Comparison of ENCODE assay signal across 9 mouse cellular contexts in genomic region chr11:113617132-113617911, GRCm38 (mm10). TPM values are rescaled to one million over a fixed set of nuclear protein-coding genes. Genes with fewer than 3 reads are reported as not detected.
DNase-seq lines count a peak whose midpoint lies in the region; ATAC-seq lines count a peak whose summit lies in the region.
"Had no signal": no experiment of that assay in that cellular context is flagged by ENCODE, and none has a peak within 500 bp of the region (broad histone marks: within the 10 kb centered on the region; RNA-seq: fewer than 3 reads in every experiment).

No protein-coding gene starts in this region.

- 34% methylated on average over 14 of the region's 14 CpGs for WGBS in hindbrain, embryonic 10.5 days
- WGBS in hindbrain, embryonic 13.5 days, result 45% methylated on average over 14 of the region's 14 CpGs

- peak overlapping the region; percentile 65; the same call in 1 of the 2 replicates for H3K4me3 ChIP-seq in hindbrain, embryonic 10.5 days
- no peak overlapping the region for H3K4me3 ChIP-seq in hindbrain, embryonic 13.5 days
- H3K4me3 ChIP-seq: embryonic facial prominence, embryonic 15.5 days had no signal

- H3K27me3 ChIP-seq in hindbrain, embryonic 10.5 days (ENCODE audit: insufficient read depth, poor library complexity, severe bottlenecking), result peaks cover 56% of the 10 kb centered on the region
- peaks cover 17% of the 10 kb centered on the region; the same call in 1 of the 2 replicates for H3K27me3 ChIP-seq in hindbrain, embryonic 13.5 days

- H3K4me2 ChIP-seq in hindbrain, embryonic 13.5 days, result no peak overlapping the region

- peaks cover 75% of the 10 kb centered on the region for H3K4me1 ChIP-seq in hindbrain, embryonic 10.5 days (replicated peaks)
- peaks cover 44% of the 10 kb centered on the region for H3K4me1 ChIP-seq in hindbrain, embryonic 13.5 days (replicated peaks)

- H3K27ac ChIP-seq in hindbrain, embryonic 10.5 days, result peak overlapping the region; percentile 82
- no peak overlapping the region for H3K27ac ChIP-seq in hindbrain, embryonic 13.5 days
- H3K27ac ChIP-seq: embryonic facial prominence, embryonic 15.5 days had no signal

- H3K9ac ChIP-seq in hindbrain, embryonic 13.5 days, result no peak overlapping the region
- H3K9ac ChIP-seq: embryonic facial prominence, embryonic 15.5 days had no signal

- ATAC-seq in hindbrain, embryonic 13.5 days (ENCODE audit: low FRiP score), result no peak
- ATAC-seq in inflammation-experienced regulatory T-cells, adult 6 months, result peak; percentile 50

- peak; percentile 67 for DNase-seq in hindbrain, embryonic 10.5 days (ENCODE audit: low spot score)
- DNase-seq in WW6 (ENCODE audit: low read depth, low spot score) (peak; percentile 68), liver (peak; percentile 71)
- DNase-seq in embryo, embryonic 10 days (ENCODE audit: low spot score), result peak; percentile 37
- DNase-seq in ovary, postnatal 36 days (ENCODE audit: low spot score), result peak; percentile 36
- peak; percentile 69 to 88 for DNase-seq in thymus, postnatal 10 days (ENCODE audit: low spot score in 2 of 2)

- H3K9me3 ChIP-seq in hindbrain, embryonic 10.5 days, result no peaks in the 10 kb centered on the region
- no peaks in the 10 kb centered on the region for H3K9me3 ChIP-seq in hindbrain, embryonic 13.5 days
- H3K9me3 ChIP-seq: embryonic facial prominence, embryonic 15.5 days had no signal

- no peaks in the 10 kb centered on the region for H3K36me3 ChIP-seq in hindbrain, embryonic 10.5 days
- no peaks in the 10 kb centered on the region for H3K36me3 ChIP-seq in hindbrain, embryonic 13.5 days
- H3K36me3 ChIP-seq: embryonic facial prominence, embryonic 15.5 days had no signal

RNA-seq across cellular contexts. Expression of gene Sstr2, which starts 1.8 kb away (rescaled TPM):
- polyA plus RNA-seq in hindbrain, embryonic 10.5 days (2016; fragmentation: Nextera tagmentation; extraction: Ambion mirVana), result 18.7 and 30.4 TPM in 2 replicates
- polyA plus RNA-seq in hindbrain, embryonic 13.5 days (2015; fragmentation: Nextera tagmentation; extraction: Ambion mirVana), result 32.8 and 34.9 TPM in 2 replicates
- polyA plus RNA-seq in inflammation-experienced regulatory T-cells, adult 6 months (2017; shearing (Covaris generic)), result under 1 TPM in 2 of 3 experiments, not detected in 1; 0.26 to 0.46 TPM

RNA-seq across cellular contexts. Expression of gene Cog1, which starts 31.6 kb away (rescaled TPM):
- 32.1 and 40.3 TPM in 2 replicates for polyA plus RNA-seq in hindbrain, embryonic 10.5 days (2016; fragmentation: Nextera tagmentation; extraction: Ambion mirVana)
- polyA plus RNA-seq in hindbrain, embryonic 13.5 days (2015; fragmentation: Nextera tagmentation; extraction: Ambion mirVana), result 33.4 and 35.6 TPM in 2 replicates
- polyA plus RNA-seq in inflammation-experienced regulatory T-cells, adult 6 months (2017; shearing (Covaris generic)), result 10 to 100 TPM; 14.9 to 16.9 (median 15.8) TPM

RNA-seq across cellular contexts. Expression of gene Slc39a11, which starts 32.6 kb away (rescaled TPM):
- 21.5 and 25.3 TPM in 2 replicates for polyA plus RNA-seq in hindbrain, embryonic 10.5 days (2016; fragmentation: Nextera tagmentation; extraction: Ambion mirVana)
- polyA plus RNA-seq in hindbrain, embryonic 13.5 days (2015; fragmentation: Nextera tagmentation; extraction: Ambion mirVana), result 32.2 and 34.2 TPM in 2 replicates
- 10 to 100 TPM; 12.6 to 17.3 (median 16.9) TPM for polyA plus RNA-seq in inflammation-experienced regulatory T-cells, adult 6 months (2017; shearing (Covaris generic))

Comparison
In these comparisons a context has a peak if more than half of its experiments do, and no peak if none do; other contexts are left out.
1. RNA of gene Sstr2, which starts 1.8 kb away (polyA plus RNA-seq): 32.8 to 34.9 TPM in hindbrain, embryonic 13.5 days and 18.7 to 30.4 TPM in hindbrain, embryonic 10.5 days; 0.26 to 0.46 TPM in inflammation-experienced regulatory T-cells, adult 6 months; every median in the first group is over 10 times any median in the second.
2. Peak in every context shown above with its lines, with median percentiles within 50 percentile points of each other: DNase-seq.